Mouse (Mus musculus): ENCODE results near the gene Xpnpep2. TPM values are rescaled to one million over a fixed set of nuclear protein-coding genes. Genes with fewer than 3 reads are reported as not detected.

Gene Xpnpep2
- polyA plus RNA-seq, 1 experiment, result 1.0 TPM

GRCm38 (mm10) chrX:48129167-48129566, 20.6 kb downstream of the Xpnpep2 start:
- no peak for TF ChIP-seq SRF (IDR thresholded peaks at IDR 0.05; ENCODE audit: control insufficient read depth, insufficient read length, low read depth)
- no peak for TF ChIP-seq REST (IDR thresholded peaks at IDR 0.05; ENCODE audit: insufficient read depth, insufficient read length)
- no peak for TF ChIP-seq TCF12 (IDR thresholded peaks at IDR 0.05; ENCODE audit: insufficient read depth, poor library complexity, severe bottlenecking)
- no peak for TF ChIP-seq MYOD1 (IDR thresholded peaks at IDR 0.05; ENCODE audit: control insufficient read depth in 1 of 3, insufficient read length in 2 of 3, low read depth in 2 of 3)
- TF ChIP-seq MYOG (IDR thresholded peaks at IDR 0.05; ENCODE audit: control insufficient read depth in 1 of 3, insufficient read depth in 1 of 3, insufficient read length in 2 of 3, low read depth in 2 of 3), result no peak
- TF ChIP-seq MAX (IDR thresholded peaks at IDR 0.05; ENCODE audit: low read depth), result no peak
- no peak for TF ChIP-seq USF1 (IDR thresholded peaks at IDR 0.05; ENCODE audit: low read depth)
- TF ChIP-seq TCF3 (IDR thresholded peaks at IDR 0.05; ENCODE audit: insufficient read length, low read depth), result no peak
- no peak for TF ChIP-seq POLR2A (IDR thresholded peaks at IDR 0.05; ENCODE audit: insufficient read length, low read depth)
- no peaks in the 10 kb centered on the region for H3K79me2 ChIP-seq (ENCODE audit: control insufficient read depth, insufficient read depth)
- no peaks in the 10 kb centered on the region for H3K27me3 ChIP-seq (ENCODE audit: control insufficient read depth, insufficient read depth, insufficient read length)
- H3ac ChIP-seq (ENCODE audit: control insufficient read depth, insufficient read length), result no peak overlapping the region
- no peak overlapping the region for H3K4me2 ChIP-seq (ENCODE audit: low read depth)
- no peaks in the 10 kb centered on the region for H3K36me3 ChIP-seq (ENCODE audit: control insufficient read depth, insufficient read depth)
- H3K4me3 ChIP-seq, result no peak overlapping the region

- Histone ChIP-seq H3K27me3 (ENCODE audit: control insufficient read depth, insufficient read depth, insufficient read length) (peaks cover 4% of the 10 kb centered on the region), H3K36me3 (ENCODE audit: control insufficient read depth, insufficient read depth) (no peaks in the 10 kb centered on the region), H3K4me2 (ENCODE audit: low read depth) (no peak overlapping the region), H3K4me3 (no peak overlapping the region), H3ac (ENCODE audit: control insufficient read depth, insufficient read length) (no peak overlapping the region), H3K79me2 (ENCODE audit: control insufficient read depth, insufficient read depth) (no peaks in the 10 kb centered on the region)
- TF ChIP-seq TCF3 (IDR thresholded peaks at IDR 0.05; ENCODE audit: insufficient read length, low read depth) (no peak), SRF (IDR thresholded peaks at IDR 0.05; ENCODE audit: control insufficient read depth, insufficient read length, low read depth) (no peak), MYOG (IDR thresholded peaks at IDR 0.05; ENCODE audit: control insufficient read depth in 1 of 3, insufficient read depth in 1 of 3, insufficient read length in 2 of 3, low read depth in 2 of 3) (no peak), USF1 (IDR thresholded peaks at IDR 0.05; ENCODE audit: low read depth) (no peak), POLR2A (IDR thresholded peaks at IDR 0.05; ENCODE audit: insufficient read length, low read depth) (no peak), MYOD1 (IDR thresholded peaks at IDR 0.05; ENCODE audit: control insufficient read depth in 1 of 3, insufficient read length in 2 of 3, low read depth in 2 of 3) (no peak), MAX (IDR thresholded peaks at IDR 0.05; ENCODE audit: low read depth) (no peak), TCF12 (IDR thresholded peaks at IDR 0.05; ENCODE audit: insufficient read depth, poor library complexity, severe bottlenecking) (no peak), E2F4 (IDR thresholded peaks at IDR 0.05; ENCODE audit: insufficient read depth) (no peak), CEBPB (IDR thresholded peaks at IDR 0.05; ENCODE audit: insufficient read depth, poor library complexity, severe bottlenecking) (no peak)
These were observed 28.4 kb downstream of the Xpnpep2 start for GRCm38 (mm10) chrX:48136935-48137334.

GRCm38 (mm10) chrX:48138011-48138410, 29.5 kb downstream of the Xpnpep2 start:
- H3K4me3 ChIP-seq, result no peak overlapping the region
- no peaks in the 10 kb centered on the region for H3K79me2 ChIP-seq (ENCODE audit: control insufficient read depth, insufficient read depth)
- H3K27me3 ChIP-seq (ENCODE audit: control insufficient read depth, insufficient read depth, insufficient read length), result peaks cover 4% of the 10 kb centered on the region
- H3ac ChIP-seq (ENCODE audit: control insufficient read depth, insufficient read length), result no peak overlapping the region
- H3K36me3 ChIP-seq (ENCODE audit: control insufficient read depth, insufficient read depth), result no peaks in the 10 kb centered on the region
- no peak for TF ChIP-seq MYOG (IDR thresholded peaks at IDR 0.05; ENCODE audit: control insufficient read depth in 1 of 3, insufficient read depth in 1 of 3, insufficient read length in 2 of 3, low read depth in 2 of 3)
- no peak for TF ChIP-seq TCF12 (IDR thresholded peaks at IDR 0.05; ENCODE audit: insufficient read depth, poor library complexity, severe bottlenecking)
- TF ChIP-seq CEBPB (IDR thresholded peaks at IDR 0.05; ENCODE audit: insufficient read depth, poor library complexity, severe bottlenecking), result no peak
- TF ChIP-seq USF1 (IDR thresholded peaks at IDR 0.05; ENCODE audit: low read depth), result no peak
- H3K4me2 ChIP-seq (ENCODE audit: low read depth), result no peak overlapping the region

GRCm38 (mm10) chrX:48138539-48139275, 30.2 kb downstream of the Xpnpep2 start:
- no peak for TF ChIP-seq E2F4 (IDR thresholded peaks at IDR 0.05; ENCODE audit: insufficient read depth)
- TF ChIP-seq USF1 (IDR thresholded peaks at IDR 0.05; ENCODE audit: low read depth), result no peak
- TF ChIP-seq CEBPB (IDR thresholded peaks at IDR 0.05; ENCODE audit: insufficient read depth, poor library complexity, severe bottlenecking), result no peak
- no peak for TF ChIP-seq MAX (IDR thresholded peaks at IDR 0.05; ENCODE audit: low read depth)
- no peak for TF ChIP-seq POLR2AphosphoS2 (IDR thresholded peaks at IDR 0.05; ENCODE audit: insufficient read length, low read depth)
- TF ChIP-seq MYOD1 (IDR thresholded peaks at IDR 0.05; ENCODE audit: control insufficient read depth in 1 of 3, insufficient read length in 2 of 3, low read depth in 2 of 3), result no peak
- TF ChIP-seq TCF12 (IDR thresholded peaks at IDR 0.05; ENCODE audit: insufficient read depth, poor library complexity, severe bottlenecking), result no peak
- no peak for TF ChIP-seq REST (IDR thresholded peaks at IDR 0.05; ENCODE audit: insufficient read depth, insufficient read length)
- no peak for TF ChIP-seq TCF3 (IDR thresholded peaks at IDR 0.05; ENCODE audit: insufficient read length, low read depth)
- Histone ChIP-seq H3ac (ENCODE audit: control insufficient read depth, insufficient read length) (no peak overlapping the region), H3K36me3 (ENCODE audit: control insufficient read depth, insufficient read depth) (no peaks in the 10 kb centered on the region), H3K4me2 (ENCODE audit: low read depth) (no peak overlapping the region), H3K79me2 (ENCODE audit: control insufficient read depth, insufficient read depth) (no peaks in the 10 kb centered on the region), H3K27me3 (ENCODE audit: control insufficient read depth, insufficient read depth, insufficient read length) (peaks cover 4% of the 10 kb centered on the region), H3K4me3 (no peak overlapping the region)
